Mouse (Mus musculus): Measurements from ENCODE around the gene Snrpc. TPM values are rescaled to one million over a fixed set of nuclear protein-coding genes. Genes with fewer than 3 reads are reported as not detected.

Snrpc gene
- polyA plus RNA-seq, 1 experiment, result 121 TPM

GRCm38 (mm10) chr17:27825984-27826905, 11.7 kb upstream of the Snrpc start:
- Histone ChIP-seq H3K27ac (ENCODE audit: insufficient read depth, low read length) (peak overlapping the region; percentile 85), H3K4me3 (ENCODE audit: insufficient read depth, low read length) (peak overlapping the region; percentile 46), H3K4me1 (ENCODE audit: control insufficient read depth, insufficient read depth, low read length) (peaks cover 7% of the 10 kb centered on the region)
- no peak for TF ChIP-seq CTCF (IDR thresholded peaks at IDR 0.05; ENCODE audit: borderline replicate concordance, insufficient read depth, low read length)
- peak; percentile 70 for TF ChIP-seq POLR2A (IDR thresholded peaks at IDR 0.05; ENCODE audit: low read depth, low read length)

- Histone ChIP-seq H3K4me3 (ENCODE audit: insufficient read depth, low read length) (peak overlapping the region; percentile 46), H3K4me1 (ENCODE audit: control insufficient read depth, insufficient read depth, low read length) (peaks cover 5% of the 10 kb centered on the region), H3K27ac (ENCODE audit: insufficient read depth, low read length) (peak overlapping the region; percentile 85)
- TF ChIP-seq POLR2A (IDR thresholded peaks at IDR 0.05; ENCODE audit: low read depth, low read length), result peak; percentile 87
- no peak for TF ChIP-seq CTCF (IDR thresholded peaks at IDR 0.05; ENCODE audit: borderline replicate concordance, insufficient read depth, low read length)
Measured at GRCm38 (mm10) chr17:27826908-27827383, 11.0 kb upstream of the Snrpc start.

- H3K4me1 ChIP-seq (ENCODE audit: control insufficient read depth, insufficient read depth, low read length), result peaks cover 5% of the 10 kb centered on the region
- no peak for TF ChIP-seq POLR2A (IDR thresholded peaks at IDR 0.05; ENCODE audit: low read depth, low read length)
- TF ChIP-seq CTCF (IDR thresholded peaks at IDR 0.05; ENCODE audit: borderline replicate concordance, insufficient read depth, low read length), result no peak
- no peak overlapping the region for H3K4me3 ChIP-seq (ENCODE audit: insufficient read depth, low read length)
- no peak overlapping the region for H3K27ac ChIP-seq (ENCODE audit: insufficient read depth, low read length)
Measured at GRCm38 (mm10) chr17:27827511-27827910, 10.4 kb upstream of the Snrpc start.

GRCm38 (mm10) chr17:27830411-27830810, 7.5 kb upstream of the Snrpc start:
- no peak overlapping the region for H3K4me3 ChIP-seq (ENCODE audit: insufficient read depth, low read length)
- H3K4me1 ChIP-seq (ENCODE audit: control insufficient read depth, insufficient read depth, low read length), result peaks cover 4% of the 10 kb centered on the region
- H3K27ac ChIP-seq (ENCODE audit: insufficient read depth, low read length), result no peak overlapping the region
- TF ChIP-seq CTCF (IDR thresholded peaks at IDR 0.05; ENCODE audit: borderline replicate concordance, insufficient read depth, low read length), result no peak
- no peak for TF ChIP-seq POLR2A (IDR thresholded peaks at IDR 0.05; ENCODE audit: low read depth, low read length)

- H3K27ac ChIP-seq (ENCODE audit: insufficient read depth, low read length), result 0 out of 2 replicates have a peak overlapping the region, but pooled peaks have one; percentile 3
- TF ChIP-seq CTCF (IDR thresholded peaks at IDR 0.05; ENCODE audit: borderline replicate concordance, insufficient read depth, low read length) (no peak), POLR2A (IDR thresholded peaks at IDR 0.05; ENCODE audit: low read depth, low read length) (peak; percentile 82)
- 0 out of 2 replicates have a peak, but pooled peaks cover 2% of the 10 kb centered on the region for H3K4me1 ChIP-seq (ENCODE audit: control insufficient read depth, insufficient read depth, low read length)
- peak overlapping the region; percentile 94 for H3K4me3 ChIP-seq (ENCODE audit: insufficient read depth, low read length)
Measured at GRCm38 (mm10) chr17:27839469-27840252, 1.7 kb downstream of the Snrpc start.

- no peak overlapping the region for H3K27ac ChIP-seq (ENCODE audit: insufficient read depth, low read length)
- H3K4me3 ChIP-seq (ENCODE audit: insufficient read depth, low read length), result no peak overlapping the region
- no peaks in the 10 kb centered on the region for H3K4me1 ChIP-seq (ENCODE audit: control insufficient read depth, insufficient read depth, low read length)
- TF ChIP-seq POLR2A (IDR thresholded peaks at IDR 0.05; ENCODE audit: low read depth, low read length) (no peak), CTCF (IDR thresholded peaks at IDR 0.05; ENCODE audit: borderline replicate concordance, insufficient read depth, low read length) (no peak)
Measured at GRCm38 (mm10) chr17:27848351-27848750, 10.4 kb downstream of the Snrpc start.

- Histone ChIP-seq H3K4me3 (ENCODE audit: insufficient read depth, low read length) (no peak overlapping the region), H3K4me1 (ENCODE audit: control insufficient read depth, insufficient read depth, low read length) (no peaks in the 10 kb centered on the region), H3K27ac (ENCODE audit: insufficient read depth, low read length) (no peak overlapping the region)
- TF ChIP-seq CTCF (IDR thresholded peaks at IDR 0.05; ENCODE audit: borderline replicate concordance, insufficient read depth, low read length), result no peak
Measured at GRCm38 (mm10) chr17:27851076-27851475, 13.1 kb downstream of the Snrpc start.

GRCm38 (mm10) chr17:27856265-27856797, 18.4 kb downstream of the Snrpc start, which contains the start of gene Uhrf1bp1:
Gene Uhrf1bp1 (plus strand): TSS chr17:27856441.
- peak within 1 kb of the TSS; percentile 62 for H3K27ac ChIP-seq (ENCODE audit: insufficient read depth, low read length)
- peak; percentile 88 for TF ChIP-seq POLR2A (IDR thresholded peaks at IDR 0.05; ENCODE audit: low read depth, low read length)
- no peak for TF ChIP-seq CTCF (IDR thresholded peaks at IDR 0.05; ENCODE audit: borderline replicate concordance, insufficient read depth, low read length)
- peaks cover 6% of the 10 kb centered on the region; the same call in 1 of the 2 replicates for H3K4me1 ChIP-seq (ENCODE audit: control insufficient read depth, insufficient read depth, low read length)
- peak within 1 kb of the TSS; percentile 71 for H3K4me3 ChIP-seq (ENCODE audit: insufficient read depth, low read length)
